Mouse (Mus musculus) layer of hippocampus, postnatal 25 days (tissue): ENCODE results near the gene Hpse2. TPM values are rescaled to one million over a fixed set of nuclear protein-coding genes. Genes with fewer than 3 reads are reported as not detected.
A peak's percentile ranks its signal among the peaks of the same experiment; 100 is the strongest.
"Not testable (repeated sequence)": the region's sequence is repeated elsewhere in the genome, so short reads cannot be mapped to it uniquely, and the experiment has no call there.

ENCODE experiments used
- DNase-seq, 2 experiments: peaks; one replicate each; pipeline ENCODE4 v3.0.0; 2022; ENCODE audit warnings: mixed read lengths in 2 of 2, low spot score in 1 of 2; ENCODE audit errors: extremely low spot score in 1 of 2
- total RNA-seq, 2 experiments: library from RNA; stranded (reverse); gene quantifications; 2 replicates each; pipeline ENCODE4 v1.2.3; 2021

Hpse2 gene
- total RNA-seq, 2 experiments from 2014 or later, result 0.25 to 0.28 TPM

DNA sequence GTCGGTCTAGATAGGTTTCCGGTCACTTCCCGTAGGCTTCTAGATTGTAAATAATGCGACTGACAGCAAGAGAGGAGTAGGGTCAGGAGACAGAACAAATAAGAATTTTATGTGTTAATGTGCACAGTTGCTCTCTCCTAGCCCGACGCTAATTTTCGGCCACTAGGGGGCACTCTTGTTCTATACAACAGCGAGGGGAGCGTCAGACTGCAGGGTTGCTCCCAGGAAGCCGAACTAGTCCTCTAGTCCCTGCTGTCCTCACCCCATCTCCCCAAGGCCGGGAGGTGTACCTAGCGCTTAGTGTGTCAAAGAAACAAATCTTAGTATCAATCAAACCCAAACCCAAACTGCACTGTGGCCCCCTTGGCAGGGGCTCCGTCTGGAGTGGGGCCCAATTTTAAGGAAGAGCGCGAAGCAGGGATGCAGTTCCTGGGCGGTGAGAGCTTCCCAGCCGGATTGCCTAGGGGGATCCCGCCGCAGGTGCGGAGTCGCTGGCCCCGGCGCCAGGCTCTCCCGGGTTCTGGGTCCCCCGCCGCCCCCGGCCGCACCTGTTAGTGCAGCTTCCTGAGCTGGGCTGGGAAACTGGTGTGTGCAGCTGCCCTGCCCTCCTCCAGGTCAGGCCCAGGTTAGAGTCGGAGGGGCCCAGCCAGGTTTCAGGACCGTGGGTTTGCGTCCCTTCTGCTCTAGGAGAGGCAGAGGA, 593.1 kb downstream of the Hpse2 start:
- DNase-seq, result peak; percentile 97 to 98

- DNase-seq, result no peak
Measured at GRCm38 (mm10) chr19:42788311-42788710, 599.8 kb downstream of the Hpse2 start.

DNA sequence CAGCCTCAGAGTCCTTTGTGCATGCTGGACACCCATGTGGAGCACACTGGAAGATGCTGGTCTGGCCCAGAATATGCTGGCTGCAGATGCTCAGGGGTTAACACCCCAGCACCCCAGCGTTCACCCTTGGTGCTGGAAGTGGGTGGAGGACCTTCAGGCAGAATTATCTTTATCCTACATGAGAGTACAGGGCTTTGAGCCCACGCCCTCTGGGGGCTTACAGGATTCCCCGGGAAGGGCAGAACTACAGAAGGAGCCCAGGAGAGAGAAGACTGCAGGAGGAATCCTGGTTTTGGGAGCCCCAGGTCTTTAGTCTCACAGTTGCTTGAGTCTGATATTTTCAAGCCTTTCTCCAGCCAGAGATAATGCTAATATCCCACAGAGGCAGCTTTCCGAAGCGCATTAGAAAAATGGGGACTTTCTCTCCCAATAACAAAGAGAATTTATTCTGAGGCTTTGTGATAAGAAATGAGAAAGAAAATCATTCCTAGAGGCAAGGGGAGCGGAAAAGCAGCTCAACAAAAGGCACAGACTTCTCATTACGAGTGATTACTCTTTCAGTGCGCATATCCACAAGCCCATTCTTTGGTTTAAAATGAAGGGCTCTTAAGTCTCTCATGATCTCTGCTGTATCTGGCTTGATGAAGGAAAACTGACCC, 602.5 kb downstream of the Hpse2 start:
- DNase-seq, result no peak

- DNase-seq, result no peak
Measured at GRCm38 (mm10) chr19:42785129-42785528, 603.0 kb downstream of the Hpse2 start.

GRCm38 (mm10) chr19:42780156-42780538, 608.0 kb downstream of the Hpse2 start:
- not testable (repeated sequence) for DNase-seq

- peak; percentile 77 to 93 for DNase-seq
Measured at GRCm38 (mm10) chr19:42779531-42780155, 608.5 kb downstream of the Hpse2 start, which contains the start of gene Hps1. Gene Hps1, minus strand, starts transcription at chr19:42779978.

DNA sequence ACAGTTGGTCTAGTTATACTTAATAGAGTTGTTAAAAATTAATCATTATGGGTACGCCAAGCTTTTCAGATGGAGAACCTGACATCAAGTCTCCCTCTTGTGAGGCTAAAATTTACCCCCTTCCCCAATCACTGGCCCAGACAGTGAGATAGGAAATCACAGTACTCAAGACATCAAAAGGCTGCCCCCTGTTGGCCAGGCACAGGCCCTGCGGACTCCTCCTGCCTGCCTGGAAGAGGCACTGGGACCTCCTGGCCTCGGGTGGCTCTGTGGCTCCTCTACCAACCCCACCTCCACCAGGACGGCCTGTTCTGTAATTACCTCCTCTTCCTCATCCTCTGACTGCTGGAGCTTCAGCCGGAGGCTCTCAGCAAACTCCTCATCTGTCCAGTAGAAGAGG, 610.4 kb downstream of the Hpse2 start:
- DNase-seq, result peak in 1 of 2 experiments; percentile 55

DNA sequence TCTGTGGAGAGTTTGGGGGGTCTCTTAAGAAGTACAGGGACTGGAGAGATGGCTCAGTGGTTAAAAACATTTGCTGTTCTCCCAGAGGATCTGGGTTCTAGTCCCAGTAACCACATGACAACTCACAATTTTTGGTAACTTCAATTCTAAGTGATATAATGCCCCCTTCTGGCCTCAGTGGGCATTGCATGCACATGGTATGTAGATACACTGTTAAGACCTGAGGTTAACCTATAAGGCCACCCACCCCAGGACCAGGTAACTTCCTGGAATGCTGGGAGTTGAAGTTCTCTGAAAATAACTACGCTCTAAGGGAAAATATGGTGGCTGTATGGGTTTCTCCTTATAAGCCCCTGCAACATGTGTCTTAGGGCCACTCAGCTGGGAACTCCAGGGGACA, 611.3 kb downstream of the Hpse2 start:
- no peak for DNase-seq

- no peak for DNase-seq
Measured at GRCm38 (mm10) chr19:42770141-42770872, 617.8 kb downstream of the Hpse2 start.

GRCm38 (mm10) chr19:42769648-42770047, 618.5 kb downstream of the Hpse2 start:
- DNase-seq, result no peak

DNA sequence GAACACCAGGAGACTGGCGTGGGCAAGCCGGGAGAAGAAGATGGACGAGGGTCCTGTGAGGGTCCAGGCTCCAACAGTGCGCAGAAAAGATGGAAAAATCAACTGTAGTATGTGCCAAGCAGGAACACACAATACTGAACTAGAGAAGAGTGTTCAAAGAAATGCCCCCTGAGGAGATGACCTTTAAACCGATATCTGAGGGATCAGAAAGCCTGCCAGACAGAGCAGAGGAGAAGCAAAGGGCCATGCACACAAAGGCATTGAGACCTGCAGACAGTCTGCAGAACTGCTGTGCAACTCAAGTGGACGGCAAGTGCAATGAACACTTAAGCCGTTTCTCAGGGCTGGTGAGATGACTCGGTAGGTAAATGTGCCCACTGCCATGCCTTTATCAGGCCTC, 620.8 kb downstream of the Hpse2 start:
- no peak for DNase-seq

DNA sequence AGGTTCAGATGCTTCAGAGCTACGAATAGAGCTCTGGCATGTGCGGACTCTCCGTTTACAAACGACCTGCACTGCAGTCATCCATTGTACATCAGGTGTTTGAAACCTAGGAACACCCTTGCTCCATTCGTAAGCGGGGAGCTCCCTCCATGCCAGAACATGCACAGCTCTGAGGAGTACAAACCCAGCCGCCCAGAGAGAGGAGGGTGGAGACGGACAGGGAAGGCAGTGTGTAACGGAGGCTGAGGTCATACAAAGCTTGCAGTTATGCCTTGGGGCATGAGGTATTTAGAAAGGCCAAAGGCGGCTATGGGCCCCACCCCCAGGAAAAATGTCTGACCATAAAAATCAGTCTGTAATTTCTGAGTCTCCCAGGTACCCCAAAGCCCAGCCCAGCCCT, 623.8 kb downstream of the Hpse2 start:
- no peak for DNase-seq

GRCm38 (mm10) chr19:42756671-42757070, 631.5 kb downstream of the Hpse2 start:
- DNase-seq, result no peak

DNA sequence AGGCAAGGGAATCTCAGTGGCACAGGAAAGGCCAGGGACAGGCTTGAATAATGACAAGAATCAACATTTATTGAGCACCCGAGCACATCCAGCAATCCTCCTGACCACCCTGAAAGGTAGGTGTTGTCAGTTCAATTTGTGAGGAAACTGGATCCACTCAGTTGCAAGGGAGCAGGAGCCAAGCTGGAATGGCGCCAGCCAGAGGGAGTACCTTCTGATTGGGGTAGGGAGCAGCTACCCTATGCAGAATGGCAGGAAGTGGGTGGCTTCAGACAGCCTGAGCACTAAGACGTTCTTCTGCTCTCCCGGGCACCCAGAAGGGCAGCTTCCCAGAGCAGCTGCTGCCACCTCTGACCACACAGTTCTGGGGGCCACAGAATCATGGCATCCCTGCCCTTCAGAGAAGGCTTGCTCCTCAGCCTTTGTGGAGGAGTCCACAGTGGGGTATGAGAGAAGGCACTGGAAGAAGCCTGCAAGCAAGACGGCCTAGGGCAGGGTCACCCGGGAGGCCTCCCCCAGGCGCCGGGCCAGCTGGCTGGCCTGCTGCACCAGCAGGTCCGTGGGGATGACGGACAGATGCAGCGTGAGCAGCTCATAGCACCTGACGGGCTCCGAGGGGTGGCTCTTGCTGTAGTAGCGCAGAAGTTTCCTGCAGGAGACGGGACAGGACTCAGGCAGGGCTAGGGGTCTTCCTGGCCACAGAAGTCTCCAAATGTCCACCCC, 632.8 kb downstream of the Hpse2 start:
- DNase-seq, result no peak

GRCm38 (mm10) chr19:42753141-42753917, 634.8 kb downstream of the Hpse2 start:
- DNase-seq, result no peak

GRCm38 (mm10) chr19:42752363-42752931, 635.7 kb downstream of the Hpse2 start, which contains the start of gene Pyroxd2:
Gene Pyroxd2, minus strand, starts transcription at chr19:42752775.
- DNase-seq, result peak; percentile 43 to 51

DNA sequence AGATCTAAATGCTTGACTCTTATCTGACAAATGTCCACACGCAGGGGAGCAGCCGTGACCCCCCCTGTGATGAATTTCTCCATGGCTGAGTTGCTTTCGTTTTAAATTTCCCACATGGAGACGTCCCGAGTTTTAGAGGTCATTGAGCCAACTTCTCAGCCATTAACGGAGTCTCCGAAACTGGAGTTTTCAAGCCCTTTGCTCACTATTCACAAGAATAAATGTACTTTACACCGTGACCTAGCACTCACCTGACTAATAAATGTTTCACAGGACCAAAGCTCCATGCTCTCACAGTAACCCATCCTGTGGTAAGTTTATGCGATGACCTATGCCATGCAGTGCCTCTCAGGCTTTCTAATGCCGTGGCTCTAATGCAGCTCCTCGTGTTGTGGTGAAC, 638.0 kb downstream of the Hpse2 start:
- DNase-seq, result no peak

DNA sequence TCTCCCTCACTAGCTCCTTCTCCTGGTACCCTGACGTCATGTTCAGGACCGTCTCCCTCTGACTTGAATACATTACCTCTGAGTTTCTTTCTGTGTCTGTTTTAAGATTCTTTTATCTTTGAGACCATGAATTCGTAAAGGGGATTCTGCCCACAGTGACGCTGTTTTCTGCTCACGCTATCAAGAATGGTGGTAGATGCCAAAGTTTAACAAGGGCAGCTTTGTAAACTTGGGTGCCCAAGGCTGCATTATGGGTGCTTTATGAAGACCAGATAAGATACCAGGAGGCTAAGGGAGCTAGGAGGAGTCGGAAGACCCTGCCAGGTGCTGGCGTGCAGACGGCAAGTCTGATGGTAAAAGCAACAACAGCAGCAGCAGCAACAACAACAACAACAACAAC, 641.5 kb downstream of the Hpse2 start:
- DNase-seq, result no peak

GRCm38 (mm10) chr19:42745869-42746224, 642.3 kb downstream of the Hpse2 start:
- no peak for DNase-seq
